Mouse (Mus musculus) liver, embryonic 15.5 days (tissue): ENCODE measurements around the gene Vmn1r188. TPM values are rescaled to one million over a fixed set of nuclear protein-coding genes. Genes with fewer than 3 reads are reported as not detected.
"Not testable (repeated sequence)": the region's sequence is repeated elsewhere in the genome, so short reads cannot be mapped to it uniquely, and the experiment has no call there.

Experiments
- ATAC-seq: fragments of 200-750 bp; cut with Nextera tagmentation; 2 replicates; pipeline ENCODE4 v1.8.0; 2017; ENCODE audit warnings: moderate number of reproducible peaks, mild to moderate bottlenecking, moderate library complexity; ENCODE audit not compliant: insufficient read depth
- H3K27ac ChIP-seq: fragments of 300-500 bp; sonication (generic); replicated peaks from 2 replicates; pipeline ENCODE4 v1.5.1; 2015; ENCODE audit warnings: mild to moderate bottlenecking, inconsistent platforms
- H3K27me3 ChIP-seq: fragments of 300-500 bp; sonication (generic); 2 replicates; pipeline ENCODE4 v1.6.1; 2015; ENCODE audit warnings: mild to moderate bottlenecking, inconsistent platforms
- H3K36me3 ChIP-seq: fragments of 300-500 bp; sonication (generic); replicated peaks from 2 replicates; pipeline ENCODE4 v1.6.1; 2015; ENCODE audit warnings: moderate library complexity, mild to moderate bottlenecking, inconsistent platforms
- H3K4me1 ChIP-seq: fragments of 300-500 bp; sonication (generic); replicated peaks from 2 replicates; pipeline ENCODE4 v1.6.1; 2015; ENCODE audit warnings: inconsistent platforms
- H3K4me2 ChIP-seq: fragments of 300-500 bp; sonication (generic); 2 replicates; pipeline ENCODE4 v1.6.1; 2015; ENCODE audit warnings: moderate library complexity, mild to moderate bottlenecking, inconsistent platforms
- H3K4me3 ChIP-seq: fragments of 300-500 bp; sonication (generic); replicated peaks from 2 replicates; pipeline ENCODE4 v1.5.1; 2015; ENCODE audit warnings: mild to moderate bottlenecking, inconsistent platforms
- H3K9ac ChIP-seq: fragments of 300-500 bp; sonication (generic); 2 replicates; pipeline ENCODE4 v1.6.1; 2015; ENCODE audit warnings: moderate library complexity, mild to moderate bottlenecking, inconsistent platforms
- H3K9me3 ChIP-seq: fragments of 300-500 bp; sonication (generic); replicated peaks from 2 replicates; pipeline ENCODE4 v1.6.1; 2016; ENCODE audit warnings: inconsistent platforms
- WGBS: fragments of 180-500 bp; shearing (Covaris S2); methylation state at CpG from one replicate; pipeline ENCODE4 v1.1.7; 2015; ENCODE audit warnings: mixed read lengths; ENCODE audit not compliant: insufficient replicate concordance; 5-methylcytosine and 5-hydroxymethylcytosine counted together
- polyA plus RNA-seq: library from polyadenylated mRNA; unstranded; fragments of >200 nt; fragmentation: Nextera tagmentation; extraction: Ambion mirVana; gene quantifications from 2 replicates; pipeline ENCODE4 v1.2.1, GENCODE M21; 2015

The Vmn1r188 gene
- polyA plus RNA-seq, 1 experiment from 2014 or later: not detected

DNA sequence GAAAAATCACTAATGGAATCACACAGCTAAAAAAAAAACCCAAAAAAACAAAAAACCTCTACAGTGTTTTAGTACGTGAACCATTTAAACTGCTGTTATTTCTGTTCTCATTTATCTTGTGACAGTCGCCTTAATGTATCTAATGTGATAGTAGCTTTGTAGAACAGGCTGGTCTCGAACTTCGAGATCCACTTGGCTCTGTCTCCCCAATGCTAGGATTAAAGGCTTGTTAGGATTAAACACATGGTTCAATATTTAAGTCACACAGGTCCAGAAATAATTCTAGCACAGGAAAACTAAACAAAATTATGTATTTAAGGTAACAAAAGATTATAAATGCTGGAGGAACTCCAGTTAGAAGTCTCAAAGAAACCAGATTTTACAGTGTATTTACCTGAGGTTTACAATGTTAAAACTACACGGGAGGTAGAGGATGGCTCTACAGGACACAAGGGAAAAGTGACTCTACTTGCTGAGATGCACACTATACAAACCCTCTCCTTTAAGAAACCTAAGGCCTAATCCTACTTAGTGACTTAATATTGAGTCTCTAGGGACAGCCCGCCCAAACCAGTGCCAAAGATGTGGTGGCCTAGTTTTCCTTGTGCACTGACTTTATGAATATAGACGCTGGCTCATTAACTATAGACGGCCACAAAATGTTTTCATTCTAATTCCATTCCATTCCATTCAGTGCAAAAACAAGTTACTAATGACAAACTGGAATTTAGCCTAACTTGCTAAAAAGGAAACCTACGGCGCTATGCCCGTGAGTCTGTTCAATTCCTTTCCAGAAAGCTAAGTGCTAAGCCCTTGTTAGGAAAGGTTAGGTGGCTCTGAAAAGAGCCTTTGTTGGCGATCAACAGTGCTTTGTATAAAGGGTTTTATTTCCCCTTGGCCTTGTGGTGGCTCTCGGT lies 42.3 kb upstream of the Vmn1r188 start:
- Histone ChIP-seq H3K9ac (peak overlapping the region; percentile 77), H3K36me3 (no peaks in the 10 kb centered on the region), H3K4me3 (peak overlapping the region; percentile 56), H3K4me1 (peaks cover 61% of the 10 kb centered on the region), H3K27me3 (no peaks in the 10 kb centered on the region), H3K27ac (peak overlapping the region; percentile 100), H3K9me3 (no peaks in the 10 kb centered on the region), H3K4me2 (peak overlapping the region; percentile 72)
- ATAC-seq: no peak
- 3% methylated on average over 13 of the region's 13 CpGs for WGBS

DNA sequence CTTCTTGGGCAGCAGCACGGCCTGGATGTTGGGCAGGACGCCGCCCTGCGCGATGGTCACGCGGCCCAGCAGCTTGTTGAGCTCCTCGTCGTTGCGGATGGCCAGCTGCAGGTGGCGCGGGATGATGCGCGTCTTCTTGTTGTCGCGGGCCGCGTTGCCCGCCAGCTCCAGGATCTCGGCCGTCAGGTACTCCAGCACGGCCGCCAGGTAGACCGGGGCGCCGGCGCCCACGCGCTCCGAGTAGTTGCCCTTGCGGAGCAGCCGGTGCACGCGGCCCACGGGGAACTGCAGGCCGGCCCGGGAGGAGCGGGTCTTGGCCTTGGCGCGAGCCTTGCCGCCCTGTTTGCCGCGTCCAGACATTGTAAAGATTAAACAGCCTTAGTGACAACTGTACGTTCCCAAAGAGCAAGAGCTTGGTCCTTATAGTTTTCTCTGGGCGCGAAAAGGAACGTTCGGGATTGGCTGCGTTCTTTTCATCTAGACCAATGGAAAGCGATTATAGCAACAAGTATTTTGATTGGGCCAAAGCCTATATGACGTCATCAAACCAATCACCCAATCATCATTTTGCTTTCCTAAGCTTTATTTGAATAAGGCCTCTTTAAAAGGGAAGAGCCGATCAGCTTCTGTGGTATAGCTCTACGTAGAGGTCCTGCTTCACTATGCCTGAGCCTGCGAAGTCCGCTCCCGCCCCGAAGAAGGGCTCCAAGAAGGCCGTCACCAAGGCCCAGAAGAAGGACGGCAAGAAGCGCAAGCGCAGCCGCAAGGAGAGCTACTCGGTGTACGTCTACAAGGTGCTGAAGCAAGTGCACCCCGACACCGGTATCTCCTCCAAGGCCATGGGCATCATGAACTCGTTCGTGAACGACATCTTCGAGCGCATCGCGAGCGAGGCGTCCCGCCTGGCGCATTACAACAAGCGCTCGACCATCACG lies 41.4 kb upstream of the Vmn1r188 start, which contains the start of the genes Hist1h2ag and Hist1h2bj:
TSS of gene Hist1h2ag (minus strand) at position 377 of the 935 bp plus-strand sequence.
TSS of gene Hist1h2bj (plus strand) at position 647 of the 935 bp plus-strand sequence.
- not testable (repeated sequence) for H3K9me3 ChIP-seq

DNA sequence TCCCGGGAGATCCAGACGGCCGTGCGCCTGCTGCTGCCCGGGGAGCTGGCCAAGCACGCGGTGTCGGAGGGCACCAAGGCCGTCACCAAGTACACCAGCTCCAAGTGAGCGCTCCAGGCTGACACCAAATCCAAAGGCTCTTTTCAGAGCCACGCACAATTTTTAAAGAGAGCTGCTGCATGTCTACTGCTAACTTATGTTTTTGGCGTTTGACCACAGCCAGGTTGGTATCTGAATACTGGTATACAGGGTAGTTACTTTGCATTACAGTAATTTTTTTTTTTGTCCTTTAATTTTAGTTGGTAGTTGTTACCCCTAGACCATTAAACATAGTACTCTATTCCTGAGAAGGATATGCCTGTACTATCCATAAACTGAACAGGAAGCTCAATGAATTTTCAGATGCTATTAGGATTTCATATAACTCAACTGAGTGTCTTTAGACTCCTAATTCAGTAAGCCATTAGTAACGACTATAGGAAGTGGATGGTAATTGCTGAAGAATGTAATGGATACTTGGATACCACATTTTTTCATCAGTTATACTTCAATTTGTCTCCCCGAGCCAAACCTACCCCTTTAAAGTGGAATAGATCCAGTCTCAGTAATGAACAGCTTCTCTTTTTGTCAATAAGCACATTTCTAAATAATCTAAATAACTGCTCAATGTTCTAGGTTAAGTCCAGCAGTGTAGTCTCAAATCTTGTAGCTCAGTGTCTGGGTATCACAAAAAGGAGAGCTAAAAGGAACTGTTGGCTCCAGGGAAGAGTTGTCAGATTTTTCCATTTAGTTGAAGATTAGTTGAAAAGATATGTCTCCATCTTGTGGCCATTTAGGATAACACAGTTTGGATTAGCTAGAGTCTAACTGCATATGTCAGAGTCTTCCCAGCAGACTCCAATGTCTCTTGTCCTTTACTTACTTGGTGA lies 40.5 kb upstream of the Vmn1r188 start:
- peak overlapping the region; percentile 97 for H3K27ac ChIP-seq

More for the DNA sequence above, 41.4 kb upstream of the Vmn1r188 start, which contains the start of the genes Hist1h2ag and Hist1h2bj:
- ATAC-seq: peak; percentile 79
- WGBS: under 1% methylated on average over 51 of the region's 80 CpGs
- H3K27ac ChIP-seq: peak within 1 kb of the TSS; percentile 100
- peak within 1 kb of the TSS; percentile 72 for H3K4me2 ChIP-seq
- H3K9ac ChIP-seq: peak within 1 kb of the TSS; percentile 77
- H3K4me1 ChIP-seq: peaks cover 54% of the 10 kb centered on the region
- H3K4me3 ChIP-seq: peak within 1 kb of the TSS; percentile 56
- H3K36me3 ChIP-seq, H3K27me3 ChIP-seq: not testable (repeated sequence)

DNA sequence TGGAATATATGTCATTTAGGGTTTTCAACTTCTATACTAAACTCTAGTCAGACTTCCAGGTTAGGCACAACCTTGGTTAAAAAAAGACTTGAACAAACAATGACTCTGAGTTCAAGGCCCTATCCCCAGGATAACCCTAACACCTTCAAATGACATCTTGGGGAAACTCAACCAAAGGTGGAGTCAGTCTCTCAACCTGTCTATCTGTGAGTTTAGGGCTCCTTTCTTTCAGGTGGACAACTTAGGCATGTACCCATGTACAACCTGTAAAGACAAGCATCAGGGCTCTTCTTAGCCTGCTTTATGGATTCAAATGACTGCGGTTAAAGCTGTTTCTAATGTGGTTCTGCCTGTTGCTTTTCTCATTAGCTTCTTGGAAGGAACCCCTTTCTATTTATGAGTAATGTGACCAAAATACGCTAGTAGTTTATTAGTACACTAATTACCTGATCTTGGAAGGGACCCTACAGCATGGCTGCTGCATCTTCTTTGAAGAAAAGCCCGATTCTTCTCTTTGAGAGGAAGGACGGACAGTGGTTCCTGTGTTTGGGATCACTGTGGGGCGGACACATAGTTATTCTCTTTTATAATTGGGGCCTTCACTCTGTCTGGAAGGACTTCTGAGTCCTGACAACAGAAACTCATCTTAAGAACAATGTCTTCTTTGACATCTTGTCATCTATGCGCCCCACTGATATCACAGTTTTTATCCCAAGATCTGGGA lies 39.6 kb upstream of the Vmn1r188 start:
- peaks cover 49% of the 10 kb centered on the region for H3K4me1 ChIP-seq
- H3K4me2 ChIP-seq: peak overlapping the region; percentile 60
- H3K9me3 ChIP-seq: no peaks in the 10 kb centered on the region
- 83% methylated on average over 6 of the region's 6 CpGs for WGBS
- no peaks in the 10 kb centered on the region for H3K27me3 ChIP-seq
- peak overlapping the region; percentile 97 for H3K27ac ChIP-seq
- H3K9ac ChIP-seq: peak overlapping the region; percentile 58
- H3K4me3 ChIP-seq: peak overlapping the region; percentile 48
- no peaks in the 10 kb centered on the region for H3K36me3 ChIP-seq
- ATAC-seq: no peak

More for the DNA sequence above, 40.5 kb upstream of the Vmn1r188 start:
- Histone ChIP-seq H3K4me2 (peak overlapping the region; percentile 60), H3K27me3 (no peaks in the 10 kb centered on the region), H3K36me3 (no peaks in the 10 kb centered on the region), H3K4me3 (peak overlapping the region; percentile 48), H3K4me1 (peaks cover 48% of the 10 kb centered on the region), H3K9ac (peak overlapping the region; percentile 58), H3K9me3 (no peaks in the 10 kb centered on the region)
- ATAC-seq: peak; percentile 8
- 2% methylated on average over 14 of the region's 14 CpGs for WGBS

DNA sequence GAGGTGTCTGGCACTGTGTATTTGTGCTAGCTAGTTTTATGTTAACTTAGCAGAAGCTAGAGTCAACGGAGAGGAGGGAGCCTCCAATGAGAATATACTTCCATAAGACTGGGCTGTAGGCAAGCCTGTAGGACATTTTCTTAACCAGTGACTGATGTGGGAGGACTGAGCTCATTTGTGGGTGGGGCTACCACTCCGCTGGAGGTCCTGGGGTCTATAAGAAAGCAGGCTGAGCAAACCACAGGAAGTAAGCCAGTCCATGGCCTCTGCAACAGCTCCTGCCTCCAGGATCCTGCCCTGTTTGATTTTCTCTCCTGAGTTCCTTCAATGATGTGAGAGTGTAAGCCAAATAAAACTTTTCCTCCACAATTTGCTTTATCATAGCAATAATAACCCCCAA lies 38.9 kb upstream of the Vmn1r188 start:
- H3K4me1 ChIP-seq: peaks cover 49% of the 10 kb centered on the region
- no peaks in the 10 kb centered on the region for H3K36me3 ChIP-seq
- peak overlapping the region; percentile 60 for H3K4me2 ChIP-seq
- no peak for ATAC-seq
- H3K27ac ChIP-seq: peak overlapping the region; percentile 42
- H3K27me3 ChIP-seq: no peaks in the 10 kb centered on the region
- H3K9me3 ChIP-seq: no peaks in the 10 kb centered on the region
- WGBS: 26% methylated on average over 2 of the region's 2 CpGs
- H3K4me3 ChIP-seq: peak overlapping the region; percentile 9
- no peak overlapping the region for H3K9ac ChIP-seq

- 76% methylated on average over 2 of the region's 2 CpGs for WGBS
- no peak overlapping the region for H3K27ac ChIP-seq
- H3K4me1 ChIP-seq: peaks cover 55% of the 10 kb centered on the region
- H3K36me3 ChIP-seq: no peaks in the 10 kb centered on the region
- no peak for ATAC-seq
- no peaks in the 10 kb centered on the region; the same call in 1 of the 2 replicates for H3K27me3 ChIP-seq
- H3K4me3 ChIP-seq: no peak overlapping the region
- no peaks in the 10 kb centered on the region for H3K9me3 ChIP-seq
- peak overlapping the region; percentile 19; the same call in 1 of the 2 replicates for H3K4me2 ChIP-seq
- H3K9ac ChIP-seq: no peak overlapping the region
Observed at GRCm38 (mm10) chr13:22049041-22049440, 35.2 kb upstream of the Vmn1r188 start.

- Histone ChIP-seq H3K4me3 (peak overlapping the region; percentile 61), H3K27ac (peak overlapping the region; percentile 65), H3K9me3 (no peaks in the 10 kb centered on the region), H3K36me3 (no peaks in the 10 kb centered on the region), H3K4me2 (peak overlapping the region; percentile 88), H3K4me1 (peaks cover 47% of the 10 kb centered on the region), H3K9ac (peak overlapping the region; percentile 54), H3K27me3 (no peaks in the 10 kb centered on the region; the same call in 1 of the 2 replicates)
- 2% methylated on average over 14 of the region's 14 CpGs for WGBS
- no peak for ATAC-seq
Observed at GRCm38 (mm10) chr13:22049737-22050440, 34.4 kb upstream of the Vmn1r188 start.

GRCm38 (mm10) chr13:22050591-22051522 lies 33.4 kb upstream of the Vmn1r188 start:
- peak; percentile 95 for ATAC-seq
- H3K27ac ChIP-seq: peak overlapping the region; percentile 65
- H3K4me2 ChIP-seq: peak overlapping the region; percentile 88
- H3K36me3 ChIP-seq: no peaks in the 10 kb centered on the region
- peak overlapping the region; percentile 61 for H3K4me3 ChIP-seq
- H3K27me3 ChIP-seq: no peaks in the 10 kb centered on the region; the same call in 1 of the 2 replicates
- H3K9me3 ChIP-seq: no peaks in the 10 kb centered on the region
- peak overlapping the region; percentile 54 for H3K9ac ChIP-seq
- under 1% methylated on average over 52 of the region's 52 CpGs for WGBS
- H3K4me1 ChIP-seq: peaks cover 37% of the 10 kb centered on the region
